Mouse (Mus musculus): ENCODE measurements around the gene Hprt.

DNA sequence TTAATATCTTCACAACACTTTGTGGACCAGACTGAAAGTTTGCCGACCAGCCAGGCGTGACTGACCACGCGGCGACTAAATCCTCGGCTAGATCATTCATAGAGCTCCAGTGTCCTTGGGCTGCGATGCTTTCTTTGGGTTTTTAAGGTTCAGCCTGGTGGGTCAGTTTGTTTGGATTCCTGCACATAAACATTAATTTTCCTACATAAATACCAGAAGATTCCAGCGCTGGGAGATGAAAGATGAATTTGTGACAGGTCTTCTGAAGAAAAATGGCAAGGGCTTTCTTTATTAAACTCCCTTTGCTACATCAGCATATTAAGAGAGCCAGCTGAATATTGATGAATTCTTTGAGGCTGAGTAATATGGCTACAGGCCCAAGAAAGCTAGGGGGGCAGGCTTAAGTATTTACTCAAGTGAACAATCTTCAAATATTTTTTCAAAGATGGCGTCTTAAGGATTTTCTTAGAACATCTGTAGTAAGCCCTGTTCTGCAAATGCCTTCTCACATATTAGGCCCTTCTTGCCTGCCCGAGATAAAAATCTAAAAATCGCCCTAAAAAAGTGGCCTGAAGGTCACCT is 71.6 kb downstream of the Hprt start:
- no peak for TF ChIP-seq CTCF (IDR thresholded peaks at IDR 0.05; ENCODE audit: borderline replicate concordance, insufficient read depth, low read length)
- TF ChIP-seq POLR2A (IDR thresholded peaks at IDR 0.05; ENCODE audit: low read depth, low read length), result no peak

Data from embryonic fibroblast, embryonic 13.5 days (primary cell).